Mouse (Mus musculus): ENCODE measurements around the gene Msantd2.

DNA sequence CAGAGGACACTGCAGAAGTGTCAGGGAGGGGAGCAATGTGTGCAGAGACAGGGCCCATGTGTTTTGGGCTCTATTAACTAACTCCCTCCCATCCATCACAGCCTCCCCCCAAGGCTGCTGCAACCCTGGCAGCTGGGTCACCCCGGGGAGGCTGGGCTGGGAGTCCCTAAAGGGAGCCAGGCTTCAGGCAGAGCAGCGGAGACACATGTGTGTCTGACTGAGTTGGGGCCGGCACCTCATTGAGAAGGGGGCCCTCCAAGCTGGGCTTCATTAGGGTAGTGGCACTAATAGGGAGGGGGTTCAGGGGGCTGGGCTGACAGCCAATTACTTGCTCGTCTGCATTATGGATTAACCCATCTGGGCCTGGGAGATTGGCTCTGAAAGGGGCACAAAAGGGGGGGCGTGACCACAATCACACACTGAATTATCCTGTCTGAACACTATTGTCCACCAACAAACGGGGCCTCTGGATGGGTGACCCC, 35.1 kb upstream of the Msantd2 start:
- TF ChIP-seq CTCF (IDR thresholded peaks at IDR 0.05; ENCODE audit: insufficient read depth, low read length) (no peak), POLR2A (IDR thresholded peaks at IDR 0.05; ENCODE audit: borderline replicate concordance, extremely low read depth, low read depth, low read length) (no peak)
